Mouse (Mus musculus) c-Kit-positive CD71-negative TER-119-negative erythroid progenitor cells, embryonic 14.5 days (primary cell): Measurements from ENCODE around the gene Kcna6.

Source experiments
- DNase-seq: peaks from one replicate; pipeline ENCODE4 v3.0.0-alpha.2; 2013; ENCODE audit warnings: low read depth

Gene Kcna6

DNA sequence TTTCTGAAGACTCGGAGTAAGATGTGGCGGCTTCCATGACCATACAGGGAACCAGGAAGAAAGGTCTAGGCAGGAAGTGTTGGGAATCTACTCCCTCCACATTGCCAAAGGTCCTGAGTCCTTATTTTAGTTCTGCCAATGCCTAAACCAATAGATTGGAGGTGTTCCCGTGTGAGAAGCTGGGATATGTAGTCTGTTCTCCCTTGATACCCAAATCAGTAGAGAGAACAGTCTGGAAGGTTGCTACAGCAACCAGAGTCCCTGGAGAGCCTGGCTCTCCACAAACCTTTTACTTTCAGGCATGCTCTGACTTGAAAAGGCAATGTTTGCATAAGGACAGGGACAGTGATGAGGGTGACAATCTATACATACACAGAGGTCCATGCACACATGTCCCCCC lies 4.7 kb downstream of the Kcna6 start:
- DNase-seq: no peak

GRCm38 (mm10) chr6:126732645-126733044 lies 7.8 kb downstream of the Kcna6 start:
- DNase-seq: no peak

DNA sequence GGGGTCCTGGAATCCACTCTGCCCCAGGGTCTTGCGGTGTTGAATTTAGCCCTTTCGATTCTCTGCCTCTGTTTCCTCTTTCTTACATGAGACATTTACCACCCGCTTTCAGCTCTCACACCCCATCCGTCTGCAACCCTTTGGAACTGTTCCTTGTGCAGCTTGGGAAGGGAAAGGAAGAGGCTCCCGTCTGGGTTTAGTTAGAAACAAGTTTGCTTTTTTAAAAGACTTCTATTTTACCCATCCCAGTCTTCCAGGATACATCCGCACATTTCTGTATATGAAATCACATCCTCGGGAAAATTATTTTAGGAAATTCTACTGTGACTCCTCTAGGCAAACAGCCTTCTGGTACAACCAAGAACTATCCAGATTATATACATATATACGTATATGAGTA lies 11.7 kb downstream of the Kcna6 start:
- DNase-seq: no peak

GRCm38 (mm10) chr6:126718423-126719087 lies 21.9 kb downstream of the Kcna6 start:
- no peak for DNase-seq

GRCm38 (mm10) chr6:126712531-126712930 lies 27.9 kb downstream of the Kcna6 start:
- DNase-seq: no peak

DNA sequence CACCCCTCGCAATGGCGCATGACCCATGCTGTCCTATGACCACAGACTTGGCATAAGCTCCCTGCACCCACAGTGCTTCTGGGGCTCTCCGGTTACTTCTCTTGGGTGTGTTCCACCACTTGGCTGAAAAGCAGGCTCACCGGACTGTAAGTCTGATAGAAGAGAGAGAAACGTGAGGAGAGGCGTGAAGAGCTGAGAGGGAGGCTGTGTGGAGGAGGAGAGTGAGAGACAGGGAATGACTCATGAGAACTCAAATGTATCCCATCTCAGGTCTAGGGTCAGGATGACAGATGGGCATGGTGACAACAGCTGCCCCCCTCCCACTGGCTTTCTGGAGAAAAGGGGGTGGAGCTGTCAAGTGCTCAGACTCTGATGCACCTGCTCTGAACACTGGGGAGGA lies 34.5 kb downstream of the Kcna6 start:
- DNase-seq: no peak

- DNase-seq: peak; percentile 19
These were observed 36.0 kb downstream of the Kcna6 start for GRCm38 (mm10) chr6:126704430-126704829.

DNA sequence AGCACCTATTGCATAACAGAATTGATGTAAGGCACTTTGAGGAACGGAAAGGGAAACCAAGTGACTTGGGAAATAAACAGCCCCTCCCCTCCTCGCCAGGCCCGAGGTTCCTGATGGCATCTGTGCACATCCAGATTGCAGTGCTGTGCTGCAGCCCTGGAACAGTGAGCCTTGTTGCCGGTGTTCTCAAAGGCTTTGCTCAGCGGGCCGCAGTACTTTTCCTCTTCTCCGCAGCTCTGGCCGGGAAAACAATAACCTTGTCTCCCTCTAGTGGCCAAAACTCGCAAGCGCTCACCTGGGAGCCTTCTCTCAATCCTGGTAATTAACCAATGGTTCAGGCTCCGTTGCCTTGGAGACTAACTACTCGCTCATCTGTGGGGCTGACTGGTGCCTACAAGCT lies 38.4 kb downstream of the Kcna6 start:
- peak; percentile 19 for DNase-seq

GRCm38 (mm10) chr6:126701196-126701595 lies 39.3 kb downstream of the Kcna6 start:
- DNase-seq: no peak

- DNase-seq: no peak
These were observed 40.5 kb downstream of the Kcna6 start for GRCm38 (mm10) chr6:126699995-126700394.

GRCm38 (mm10) chr6:126687120-126687519 lies 53.4 kb downstream of the Kcna6 start:
- no peak for DNase-seq

DNA sequence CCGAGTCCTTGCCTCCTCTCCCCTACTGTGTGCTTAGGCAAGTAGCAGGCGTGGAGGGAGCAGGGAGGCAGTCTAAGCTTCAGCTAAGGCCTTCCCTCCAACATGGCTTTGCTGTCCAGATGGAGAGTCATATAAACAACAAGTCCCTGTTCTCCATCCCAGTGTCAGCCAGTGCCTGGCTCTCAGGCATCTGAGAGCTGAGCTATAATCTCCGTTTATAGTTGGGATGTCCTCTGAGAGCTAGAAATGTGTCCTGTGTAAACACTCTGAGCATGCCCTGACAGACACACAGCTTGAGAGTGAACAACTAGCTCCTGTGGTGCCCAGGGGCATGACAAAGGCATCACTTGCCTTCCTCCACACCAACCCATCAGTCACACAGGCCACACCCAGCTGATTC lies 55.3 kb downstream of the Kcna6 start:
- no peak for DNase-seq

DNA sequence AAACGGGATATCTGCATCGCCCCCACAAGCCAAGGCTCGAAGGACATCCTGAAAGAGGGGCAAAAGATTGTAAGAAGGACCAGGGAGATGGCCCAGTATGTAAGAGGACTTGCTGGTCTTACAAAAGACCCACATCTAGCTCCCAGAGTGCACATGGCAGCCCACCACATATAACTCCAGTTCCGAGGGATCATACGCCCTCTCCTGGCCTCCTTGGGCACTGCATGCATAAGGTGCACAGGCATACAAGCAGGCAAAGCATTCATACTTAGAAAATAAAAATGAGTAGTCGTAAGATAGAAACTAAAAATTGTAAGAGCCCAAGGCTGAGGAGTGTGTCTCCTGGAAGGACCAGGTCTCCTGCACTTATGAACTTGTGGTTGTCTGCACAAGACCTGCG lies 61.5 kb downstream of the Kcna6 start:
- DNase-seq: no peak

- DNase-seq: no peak
These were observed 73.5 kb downstream of the Kcna6 start for GRCm38 (mm10) chr6:126667001-126667400.

DNA sequence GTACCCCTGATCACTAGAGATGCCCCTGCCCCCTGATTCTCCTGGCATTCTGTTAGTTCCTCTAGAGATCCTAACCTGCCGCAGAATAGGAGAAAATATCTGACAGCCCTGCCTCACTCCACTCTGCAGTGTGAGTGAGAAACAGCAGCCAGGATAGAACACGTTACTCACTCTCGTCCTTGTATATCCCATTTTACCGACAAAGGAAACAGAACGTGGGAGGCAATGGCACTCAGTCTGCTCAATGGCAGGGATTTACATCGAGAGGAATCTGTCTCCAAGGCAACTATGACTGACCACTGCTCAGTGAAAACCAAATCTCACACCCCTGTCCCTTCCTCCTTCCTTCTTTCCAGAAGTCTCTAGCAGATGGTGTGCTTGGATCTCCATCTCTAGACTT lies 74.4 kb downstream of the Kcna6 start:
- DNase-seq: no peak

DNA sequence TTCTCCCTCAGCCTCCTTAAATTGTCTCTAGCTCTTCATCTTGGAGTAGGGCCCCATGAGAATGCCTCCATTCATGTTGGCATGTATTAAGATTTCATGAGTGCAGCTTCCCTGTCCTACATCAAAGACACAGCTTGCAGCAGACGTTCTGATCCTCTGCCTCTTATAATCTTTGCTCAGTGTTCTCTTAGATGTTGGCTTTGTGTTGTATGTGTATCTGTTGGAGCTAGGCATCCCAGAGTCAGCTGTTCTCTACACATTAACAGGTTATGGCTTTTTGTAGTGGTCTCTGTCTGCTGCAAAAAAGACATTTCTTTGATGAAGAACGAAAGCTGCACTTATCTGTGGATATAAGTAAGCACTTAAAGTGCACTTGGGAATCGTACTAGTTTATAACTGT lies 75.9 kb downstream of the Kcna6 start:
- no peak for DNase-seq
